Mouse (Mus musculus): ENCODE results near the gene Rab4b.

- no peak for TF ChIP-seq CTCF (IDR thresholded peaks at IDR 0.05; ENCODE audit: extremely low read depth, insufficient read depth, low read length)
- TF ChIP-seq POLR2A (IDR thresholded peaks at IDR 0.05; ENCODE audit: extremely low read depth, insufficient read depth, low read length): no peak
Observed at GRCm38 (mm10) chr7:27165696-27166095, 13.0 kb downstream of the Rab4b start.
